Comparison of ENCODE assay signal across 14 mouse cellular contexts in the genomic region with DNA sequence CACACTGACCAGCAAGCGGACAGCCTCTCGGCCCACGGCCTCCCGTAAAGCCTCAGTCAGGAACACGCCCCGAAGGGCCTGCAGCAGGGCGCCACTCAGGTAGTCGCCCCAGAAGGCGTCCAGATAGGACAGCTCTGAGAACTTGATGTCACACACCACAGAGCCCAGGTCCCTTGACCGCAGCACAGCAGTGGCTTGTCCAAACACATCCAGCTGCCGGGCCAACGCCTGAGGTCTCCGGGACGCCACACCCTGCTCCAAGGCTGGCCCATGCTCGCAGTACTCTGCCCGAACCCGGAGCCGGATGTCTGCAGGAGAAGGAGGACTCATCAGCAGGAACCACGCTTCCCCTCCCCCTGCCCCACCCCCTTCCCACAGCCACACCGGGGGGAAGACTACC.
"Had no signal": no experiment of that assay in that cellular context is flagged by ENCODE, and none has a peak within 500 bp of the region (broad histone marks: within the 10 kb centered on the region; RNA-seq: fewer than 3 reads in every experiment).

No protein-coding gene starts in this region.

- H3K9ac ChIP-seq: limb, embryonic 13.5 days; liver, embryonic 14.5 days; neural tube, embryonic 15.5 days had no signal

- DNase-seq: kidney, adult 8-10 months; kidney, postnatal 4 days; lung, adult 18-20 months; midbrain, embryonic 14.5 days; right cerebral cortex, adult 18-20 months; thymus, adult 2 months had no signal

- H3K4me2 ChIP-seq: limb, embryonic 13.5 days; neural tube, embryonic 15.5 days had no signal

- H3K27me3 ChIP-seq: limb, embryonic 13.5 days; neural tube, embryonic 15.5 days had no signal

- ATAC-seq: intestine, postnatal 0 days had no signal

- H3K4me1 ChIP-seq: limb, embryonic 13.5 days; neural tube, embryonic 15.5 days had no signal

- H3K27ac ChIP-seq: kidney, postnatal 0 days; layer of hippocampus, adult 2 months; limb, embryonic 13.5 days; liver, embryonic 14.5 days; neural tube, embryonic 15.5 days; stomach, postnatal 0 days had no signal

- H3K9me3 ChIP-seq: limb, embryonic 13.5 days; neural tube, embryonic 15.5 days had no signal

- H3K4me3 ChIP-seq: layer of hippocampus, adult 2 months; limb, embryonic 13.5 days; myocyte; neural tube, embryonic 15.5 days had no signal
